8 mouse cellular contexts compared by ENCODE assay signal in the genomic region with DNA sequence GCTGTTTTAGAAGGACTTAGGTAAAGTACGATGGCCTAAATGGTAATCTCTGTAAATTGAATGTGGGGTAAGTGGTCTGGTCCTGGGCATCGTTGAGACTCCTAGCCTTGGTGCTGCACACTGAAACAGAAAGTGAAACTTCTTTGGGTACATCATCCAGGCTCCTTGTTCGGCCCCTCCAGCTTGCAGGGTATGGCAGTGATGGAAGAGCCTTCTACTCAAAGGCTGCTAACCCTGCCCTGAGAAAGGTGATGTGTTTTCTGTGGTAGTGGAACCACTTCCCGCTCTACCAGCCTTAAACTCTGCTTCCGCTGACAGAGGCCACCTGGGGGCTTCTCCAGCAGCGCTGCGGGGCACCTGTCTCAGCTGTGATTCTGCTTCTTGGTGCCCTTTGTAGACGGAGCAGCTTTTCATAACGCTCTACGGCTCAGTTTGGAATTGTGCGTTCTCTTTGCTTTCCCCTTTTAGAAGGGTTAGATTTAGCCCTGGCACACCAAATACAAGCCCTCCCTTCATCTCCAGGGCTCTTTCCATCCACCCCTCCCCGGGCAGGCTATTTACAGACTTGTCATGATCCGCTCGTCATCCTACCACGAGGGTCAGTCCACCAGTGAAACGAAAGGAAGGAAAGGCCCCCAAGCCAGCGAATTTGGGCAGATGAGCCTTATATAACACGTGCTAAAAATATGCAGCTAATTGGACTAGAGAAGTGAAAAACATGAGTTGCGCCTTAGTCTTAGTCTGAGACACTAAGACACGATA.
DNase-seq lines count a peak whose midpoint lies in the region; ATAC-seq and TF ChIP-seq lines count a peak whose summit lies in the region.

No protein-coding gene starts in this region.

- peak overlapping the region; percentile 52 for H3K4me2 ChIP-seq in liver, postnatal 0 days (ENCODE audit: low read depth, low read length)
- no peak overlapping the region for H3K4me2 ChIP-seq in liver, embryonic 11.5 days

- H3K27me3 ChIP-seq in liver, postnatal 0 days (ENCODE audit: insufficient read depth, low read length), result no peaks in the 10 kb centered on the region
- H3K27me3 ChIP-seq in liver, embryonic 11.5 days (replicated peaks; ENCODE audit: control insufficient read depth, insufficient read depth, low read length), result no peaks in the 10 kb centered on the region

- TF ChIP-seq POLR2A in cortical plate, adult 2 months (IDR thresholded peaks at IDR 0.05; ENCODE audit: extremely low read depth, insufficient read depth, low read length), result no peak

- H3K9ac ChIP-seq in liver, postnatal 0 days (replicated peaks), result no peak overlapping the region
- H3K9ac ChIP-seq in liver, embryonic 11.5 days (ENCODE audit: low read depth, low read length), result no peak overlapping the region

- 64% methylated on average over 20 of the region's 20 CpGs for WGBS in liver, postnatal 0 days (ENCODE audit: insufficient replicate concordance)
- 80% methylated on average over 20 of the region's 20 CpGs for WGBS in liver, embryonic 11.5 days

- no peak for ATAC-seq in liver, postnatal 0 days
- ATAC-seq in liver, embryonic 11.5 days (replicated peaks; ENCODE audit: low FRiP score), result no peak

- TF ChIP-seq EP300 in liver, postnatal 0 days (IDR thresholded peaks at IDR 0.05; ENCODE audit: low read depth), result no peak

- peaks cover 15% of the 10 kb centered on the region for H3K4me1 ChIP-seq in liver, postnatal 0 days (ENCODE audit: insufficient read depth)
- H3K4me1 ChIP-seq in liver, embryonic 11.5 days (replicated peaks; ENCODE audit: control insufficient read depth, insufficient read depth, low read length), result no peaks in the 10 kb centered on the region
- peaks cover 24% of the 10 kb centered on the region for H3K4me1 ChIP-seq in cortical plate, adult 2 months (ENCODE audit: control insufficient read depth, insufficient read depth, low read length)

- no peaks in the 10 kb centered on the region for H3K9me3 ChIP-seq in liver, postnatal 0 days (ENCODE audit: low read length)
- H3K9me3 ChIP-seq in liver, embryonic 11.5 days (ENCODE audit: control insufficient read depth, low read length), result no peaks in the 10 kb centered on the region

- TF ChIP-seq CTCF in liver, postnatal 0 days (IDR thresholded peaks at IDR 0.05; ENCODE audit: low read depth), result no peak
- no peak for TF ChIP-seq CTCF in cortical plate, adult 2 months (IDR thresholded peaks at IDR 0.05; ENCODE audit: extremely low read depth, insufficient read depth, low read length)

- H3K36me3 ChIP-seq in liver, postnatal 0 days (replicated peaks; ENCODE audit: insufficient read depth, low read length), result no peaks in the 10 kb centered on the region
- H3K36me3 ChIP-seq in liver, embryonic 11.5 days (ENCODE audit: control insufficient read depth, insufficient read depth, low read length), result no peaks in the 10 kb centered on the region

- H3K4me3 ChIP-seq in liver, postnatal 0 days (ENCODE audit: low read depth, low read length), result no peak overlapping the region
- no peak overlapping the region for H3K4me3 ChIP-seq in liver, embryonic 11.5 days (ENCODE audit: low read depth, low read length)
- no peak overlapping the region for H3K4me3 ChIP-seq in cortical plate, adult 2 months (ENCODE audit: insufficient read depth, low read length)

- no peak for DNase-seq in liver, postnatal 0 days
- DNase-seq in liver, embryonic 11.5 days (ENCODE audit: low spot score), result no peak
- peak; percentile 76 for DNase-seq in induced T-regulatory cell, adult 2 months (ENCODE audit: low read depth)
- peak; percentile 21 to 52 for DNase-seq in natural killer cell, adult 2 months (ENCODE audit: low spot score in 2 of 2)
- peak; percentile 75 for DNase-seq in thymus, postnatal 4 days
- DNase-seq in adrenal gland, postnatal 36 days, result no peak
- DNase-seq in adrenal gland, postnatal 25 days, result no peak

- no peak overlapping the region for H3K27ac ChIP-seq in liver, postnatal 0 days (ENCODE audit: low read depth)
- H3K27ac ChIP-seq in liver, embryonic 11.5 days (ENCODE audit: low read depth, low read length), result no peak overlapping the region
- peak overlapping the region; percentile 92 for H3K27ac ChIP-seq in cortical plate, adult 2 months (ENCODE audit: insufficient read depth, low read length)

Comparison
In these comparisons a context has a peak if more than half of its experiments do, and no peak if none do; other contexts are left out.
1. DNase-seq: peak in induced T-regulatory cell, adult 2 months (single experiment), natural killer cell, adult 2 months (2 of 2) and thymus, postnatal 4 days (single experiment); none in liver, postnatal 0 days (single experiment), liver, embryonic 11.5 days (single experiment), adrenal gland, postnatal 36 days (0 of 2) and adrenal gland, postnatal 25 days (single experiment).